Mouse (Mus musculus) liver, embryonic 13.5 days (tissue): ENCODE measurements around the gene Strn. TPM values are rescaled to one million over a fixed set of nuclear protein-coding genes. Genes with fewer than 3 reads are reported as not detected.
A peak's percentile ranks its signal among the peaks of the same experiment; 100 is the strongest.
"Not testable (repeated sequence)": the region's sequence is repeated elsewhere in the genome, so short reads cannot be mapped to it uniquely, and the experiment has no call there.

Source experiments
- ATAC-seq: fragments of 200-750 bp; cut with Nextera tagmentation; 2 replicates; pipeline ENCODE4 v1.8.0; 2017; ENCODE audit warnings: low read depth, mild to moderate bottlenecking, moderate number of reproducible peaks, moderate library complexity
- DNase-seq: peaks from one replicate; pipeline ENCODE4 v3.0.0; 2022
- H3K27ac ChIP-seq: fragments of 300-500 bp; sonication (generic); 2 replicates; pipeline ENCODE4 v1.5.1; 2015; ENCODE audit warnings: moderate library complexity, mild to moderate bottlenecking, inconsistent platforms
- H3K27me3 ChIP-seq: fragments of 300-500 bp; sonication (generic); 2 replicates; pipeline ENCODE4 v1.6.1; 2015; ENCODE audit warnings: mild to moderate bottlenecking, inconsistent platforms
- H3K36me3 ChIP-seq: fragments of 300-500 bp; sonication (generic); 2 replicates; pipeline ENCODE4 v1.6.1; 2015; ENCODE audit warnings: mild to moderate bottlenecking, inconsistent platforms
- H3K4me1 ChIP-seq: fragments of 300-500 bp; sonication (generic); replicated peaks from 2 replicates; pipeline ENCODE4 v1.6.1; 2015; ENCODE audit warnings: inconsistent platforms
- H3K4me2 ChIP-seq: fragments of 300-500 bp; sonication (generic); 2 replicates; pipeline ENCODE4 v1.6.1; 2015; ENCODE audit warnings: inconsistent platforms, mild to moderate bottlenecking, moderate library complexity
- H3K4me3 ChIP-seq: fragments of 300-500 bp; sonication (generic); replicated peaks from 2 replicates; pipeline ENCODE4 v1.5.1; 2015; ENCODE audit warnings: mild to moderate bottlenecking, inconsistent platforms
- H3K9ac ChIP-seq: fragments of 300-500 bp; sonication (generic); 2 replicates; pipeline ENCODE4 v1.6.1; 2015; ENCODE audit warnings: mild to moderate bottlenecking, inconsistent platforms
- H3K9me3 ChIP-seq: fragments of 300-500 bp; sonication (generic); replicated peaks from 2 replicates; pipeline ENCODE4 v1.6.1; 2016; ENCODE audit warnings: inconsistent platforms
- WGBS: fragments of 180-500 bp; shearing (Covaris S2); methylation state at CpG from one replicate; pipeline ENCODE4 v1.1.7; 2015; ENCODE audit not compliant: insufficient replicate concordance; 5-methylcytosine and 5-hydroxymethylcytosine counted together
- polyA plus RNA-seq: library from polyadenylated mRNA; unstranded; fragments of >200 nt; fragmentation: Nextera tagmentation; extraction: Ambion mirVana; gene quantifications from 2 replicates; pipeline ENCODE4 v1.2.1, GENCODE M21; 2015

The Strn gene
- polyA plus RNA-seq, 1 experiment from 2014 or later = 2.3 TPM

DNA sequence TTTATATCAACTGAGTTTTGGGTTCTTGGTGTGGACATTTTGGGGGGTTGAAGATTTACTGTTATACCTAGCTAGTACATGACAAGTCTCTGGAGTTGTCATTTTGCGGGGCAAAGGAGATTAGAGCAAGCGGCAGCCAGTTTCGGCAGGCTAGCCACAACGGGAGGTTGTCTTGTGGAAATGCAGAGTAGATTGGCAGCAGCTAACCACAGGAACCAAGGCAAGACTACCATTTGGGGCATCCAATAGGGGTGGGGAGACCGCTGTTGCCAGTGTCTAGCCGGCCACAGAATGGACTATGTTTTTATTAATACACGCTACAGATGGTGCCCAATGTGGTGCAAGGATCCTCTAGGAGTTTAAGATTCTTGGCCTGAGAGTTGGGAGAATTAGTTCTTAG, 28.6 kb downstream of the Strn start:
- H3K4me1 ChIP-seq = no peaks in the 10 kb centered on the region
- H3K4me3 ChIP-seq = no peak overlapping the region
- 39% methylated on average over 7 of the region's 7 CpGs for WGBS
- no peak overlapping the region for H3K9ac ChIP-seq
- no peaks in the 10 kb centered on the region for H3K27me3 ChIP-seq
- H3K27ac ChIP-seq = no peak overlapping the region
- ATAC-seq = no peak
- DNase-seq = no peak
- no peak overlapping the region for H3K4me2 ChIP-seq
- no peaks in the 10 kb centered on the region for H3K9me3 ChIP-seq
- peaks cover 6% of the 10 kb centered on the region; the same call in 1 of the 2 replicates for H3K36me3 ChIP-seq

- 78% methylated on average over 7 of the region's 7 CpGs for WGBS
- Histone ChIP-seq H3K4me1 (peaks cover 13% of the 10 kb centered on the region; the same call in 1 of the 2 replicates), H3K27me3 (no peaks in the 10 kb centered on the region), H3K4me3 (no peak overlapping the region), H3K36me3 (peaks cover 6% of the 10 kb centered on the region; the same call in 1 of the 2 replicates), H3K27ac (no peak overlapping the region), H3K9me3 (no peaks in the 10 kb centered on the region), H3K4me2 (no peak overlapping the region), H3K9ac (no peak overlapping the region)
- no peak for ATAC-seq
- DNase-seq = no peak
Observed at GRCm38 (mm10) chr17:78702988-78703387, 34.0 kb downstream of the Strn start.

DNA sequence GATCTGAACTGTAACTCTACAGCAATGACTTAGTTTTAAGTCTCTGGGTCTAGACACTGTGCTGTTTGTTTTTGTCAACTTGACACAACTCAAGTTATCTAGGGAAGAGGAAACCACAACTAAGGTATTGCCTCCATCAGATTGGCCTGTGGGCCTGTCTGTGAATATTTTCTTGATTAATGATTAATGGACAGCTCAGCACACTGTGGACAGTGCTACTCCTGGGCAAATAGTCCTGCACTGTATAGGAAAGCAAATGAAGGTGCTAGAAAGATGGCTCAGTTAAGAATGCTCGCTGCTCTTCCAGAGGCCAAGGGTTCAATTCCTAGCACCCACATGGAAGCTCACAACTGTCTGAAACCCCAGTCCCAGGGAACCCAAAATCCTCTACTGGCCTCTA, 38.0 kb downstream of the Strn start:
- H3K4me1 ChIP-seq = peaks cover 29% of the 10 kb centered on the region
- WGBS = 54% methylated on average over 1 of the region's 1 CpGs
- H3K9me3 ChIP-seq = no peaks in the 10 kb centered on the region
- H3K36me3 ChIP-seq = no peaks in the 10 kb centered on the region; the same call in 1 of the 2 replicates
- H3K4me2 ChIP-seq = no peak overlapping the region
- DNase-seq (no peak), ATAC-seq (peak; percentile 66)
- H3K27ac ChIP-seq = no peak overlapping the region
- no peak overlapping the region for H3K4me3 ChIP-seq
- no peak overlapping the region for H3K9ac ChIP-seq
- no peaks in the 10 kb centered on the region for H3K27me3 ChIP-seq

GRCm38 (mm10) chr17:78697462-78697861, 39.5 kb downstream of the Strn start:
- no peak overlapping the region for H3K4me2 ChIP-seq
- peaks cover 29% of the 10 kb centered on the region for H3K4me1 ChIP-seq
- no peak for DNase-seq
- no peaks in the 10 kb centered on the region for H3K9me3 ChIP-seq
- no peak overlapping the region for H3K9ac ChIP-seq
- no peak overlapping the region for H3K4me3 ChIP-seq
- ATAC-seq = no peak
- H3K27ac ChIP-seq = no peak overlapping the region
- H3K36me3 ChIP-seq = no peaks in the 10 kb centered on the region; the same call in 1 of the 2 replicates
- no peaks in the 10 kb centered on the region for H3K27me3 ChIP-seq
- 65% methylated on average over 4 of the region's 4 CpGs for WGBS

DNA sequence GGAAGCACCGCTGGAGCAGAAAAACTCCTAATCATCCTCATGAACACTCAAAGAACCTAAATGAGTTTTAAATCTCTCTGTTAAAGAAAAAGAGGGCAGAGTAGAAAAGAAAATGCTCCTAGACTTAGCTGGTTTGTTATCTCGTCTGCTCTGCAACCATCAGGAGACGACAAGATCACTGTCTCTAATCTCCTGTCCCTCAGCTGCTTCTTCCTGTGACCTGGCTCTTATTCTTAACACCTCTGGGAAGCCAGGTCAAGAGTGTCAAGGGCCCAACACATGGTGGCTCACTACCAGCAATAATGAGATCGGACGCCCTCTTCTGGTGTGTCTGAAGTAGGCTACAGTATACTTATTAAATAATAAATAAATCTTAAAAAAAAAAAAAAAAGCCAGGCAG, 40.1 kb downstream of the Strn start:
- WGBS = 55% methylated on average over 5 of the region's 5 CpGs
- H3K9me3 ChIP-seq = no peaks in the 10 kb centered on the region
- DNase-seq = no peak
- no peak overlapping the region for H3K4me3 ChIP-seq
- ATAC-seq = peak; percentile 71
- no peak overlapping the region for H3K4me2 ChIP-seq
- no peaks in the 10 kb centered on the region for H3K27me3 ChIP-seq
- H3K9ac ChIP-seq = no peak overlapping the region
- no peak overlapping the region for H3K27ac ChIP-seq
- peaks cover 2% of the 10 kb centered on the region; the same call in 1 of the 2 replicates for H3K36me3 ChIP-seq
- H3K4me1 ChIP-seq = peaks cover 29% of the 10 kb centered on the region

GRCm38 (mm10) chr17:78689231-78689630, 47.8 kb downstream of the Strn start:
- H3K4me3 ChIP-seq, DNase-seq, H3K9ac ChIP-seq, H3K27me3 ChIP-seq, H3K9me3 ChIP-seq, H3K4me2 ChIP-seq, ATAC-seq, H3K4me1 ChIP-seq, H3K27ac ChIP-seq: not testable (repeated sequence)
- H3K36me3 ChIP-seq = peaks cover 20% of the 10 kb centered on the region
- WGBS = 82% methylated on average over 3 of the region's 3 CpGs

- Histone ChIP-seq H3K9me3 (no peaks in the 10 kb centered on the region), H3K27me3 (no peaks in the 10 kb centered on the region), H3K4me1 (no peaks in the 10 kb centered on the region), H3K36me3 (peaks cover 20% of the 10 kb centered on the region), H3K9ac (no peak overlapping the region), H3K4me3 (no peak overlapping the region), H3K4me2 (no peak overlapping the region), H3K27ac (no peak overlapping the region)
- WGBS = 81% methylated on average over 5 of the region's 5 CpGs
- no peak for DNase-seq
- no peak for ATAC-seq
Observed at GRCm38 (mm10) chr17:78687971-78688370, 49.0 kb downstream of the Strn start.

- H3K27ac ChIP-seq = no peak overlapping the region
- 17% methylated on average over 5 of the region's 5 CpGs for WGBS
- no peak for DNase-seq
- H3K4me3 ChIP-seq = no peak overlapping the region
- no peaks in the 10 kb centered on the region for H3K27me3 ChIP-seq
- H3K36me3 ChIP-seq = no peaks in the 10 kb centered on the region; the same call in 1 of the 2 replicates
- H3K9me3 ChIP-seq = no peaks in the 10 kb centered on the region
- H3K4me2 ChIP-seq = no peak overlapping the region
- no peak overlapping the region for H3K9ac ChIP-seq
- ATAC-seq = no peak
- no peaks in the 10 kb centered on the region for H3K4me1 ChIP-seq
Observed at GRCm38 (mm10) chr17:78685004-78685403, 52.0 kb downstream of the Strn start.

GRCm38 (mm10) chr17:78682351-78682750, 54.6 kb downstream of the Strn start:
- no peak overlapping the region for H3K4me3 ChIP-seq
- DNase-seq = no peak
- H3K4me2 ChIP-seq = no peak overlapping the region
- no peak overlapping the region for H3K27ac ChIP-seq
- H3K9ac ChIP-seq = no peak overlapping the region
- no peaks in the 10 kb centered on the region for H3K27me3 ChIP-seq
- no peaks in the 10 kb centered on the region for H3K36me3 ChIP-seq
- no peaks in the 10 kb centered on the region for H3K9me3 ChIP-seq
- WGBS = 77% methylated on average over 6 of the region's 6 CpGs
- ATAC-seq = no peak
- no peaks in the 10 kb centered on the region for H3K4me1 ChIP-seq

DNA sequence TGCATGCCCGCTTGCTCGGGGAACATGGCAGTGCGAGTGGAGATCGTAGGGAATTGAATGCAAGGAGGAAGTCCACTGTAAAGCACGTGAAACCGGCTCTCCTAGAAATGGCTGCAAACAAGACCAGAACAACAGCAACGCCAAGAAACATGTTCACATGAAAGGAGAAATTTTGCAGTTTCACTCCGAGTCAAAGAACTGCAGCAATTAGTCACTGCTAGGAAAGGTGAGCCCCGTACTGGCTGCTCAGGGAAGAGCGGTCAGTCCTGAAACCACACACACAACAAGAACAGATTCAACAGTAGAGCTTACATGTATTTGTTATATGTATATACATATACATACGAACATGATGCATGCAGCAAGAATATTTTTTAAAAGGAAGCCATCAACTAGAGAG, 57.5 kb downstream of the Strn start:
- Histone ChIP-seq H3K4me3 (no peak overlapping the region), H3K9me3 (no peaks in the 10 kb centered on the region), H3K27ac (no peak overlapping the region), H3K4me1 (no peaks in the 10 kb centered on the region), H3K9ac (no peak overlapping the region), H3K4me2 (no peak overlapping the region), H3K36me3 (peaks cover 6% of the 10 kb centered on the region), H3K27me3 (no peaks in the 10 kb centered on the region)
- DNase-seq (no peak), ATAC-seq (no peak)
- 82% methylated on average over 11 of the region's 11 CpGs for WGBS

- Histone ChIP-seq H3K27me3 (no peaks in the 10 kb centered on the region), H3K4me3 (no peak overlapping the region), H3K9ac (no peak overlapping the region), H3K9me3 (no peaks in the 10 kb centered on the region), H3K4me1 (no peaks in the 10 kb centered on the region), H3K4me2 (no peak overlapping the region), H3K36me3 (peaks cover 16% of the 10 kb centered on the region), H3K27ac (no peak overlapping the region)
- ATAC-seq (no peak), DNase-seq (no peak)
- 83% methylated on average over 11 of the region's 11 CpGs for WGBS
Observed at GRCm38 (mm10) chr17:78676813-78677212, 60.2 kb downstream of the Strn start.

GRCm38 (mm10) chr17:78664962-78665545, 71.9 kb downstream of the Strn start:
- Histone ChIP-seq H3K27me3 (no peaks in the 10 kb centered on the region), H3K27ac (no peak overlapping the region), H3K9ac (no peak overlapping the region), H3K4me3 (no peak overlapping the region), H3K9me3 (no peaks in the 10 kb centered on the region), H3K4me2 (no peak overlapping the region), H3K36me3 (peaks cover 62% of the 10 kb centered on the region), H3K4me1 (no peaks in the 10 kb centered on the region)
- no peak for DNase-seq
- WGBS = 81% methylated on average over 9 of the region's 9 CpGs
- no peak for ATAC-seq
